Mouse (Mus musculus) small intestine, adult 2 months (tissue): ENCODE measurements around the gene Tmem182. TPM values are rescaled to one million over a fixed set of nuclear protein-coding genes. Genes with fewer than 3 reads are reported as not detected.

Experiments used
- H3K27ac ChIP-seq: fragments of 200-500 bp; 2 replicates; pipeline ENCODE4 v1.5.1; 2012; ENCODE audit warnings: low read depth, low read length, control low read depth, inconsistent platforms; ENCODE audit not compliant: insufficient read depth
- H3K27me3 ChIP-seq: fragments of 200-500 bp; 2 replicates; pipeline ENCODE4 v1.6.1; 2012; ENCODE audit warnings: mild to moderate bottlenecking, moderate library complexity, low read length, inconsistent platforms; ENCODE audit not compliant: control insufficient read depth, insufficient read depth
- H3K36me3 ChIP-seq: fragments of 200-500 bp; 2 replicates; pipeline ENCODE4 v1.6.1; 2012; ENCODE audit warnings: mild to moderate bottlenecking, low read length, control low read depth, inconsistent platforms; ENCODE audit not compliant: control insufficient read depth, insufficient read depth
- H3K4me1 ChIP-seq: fragments of 200-500 bp; 2 replicates; pipeline ENCODE4 v1.6.1; 2012; ENCODE audit warnings: low read length, inconsistent platforms, mixed read lengths; ENCODE audit not compliant: control insufficient read depth, insufficient read depth, insufficient read length
- H3K4me3 ChIP-seq: fragments of 200-500 bp; 2 replicates; pipeline ENCODE4 v1.5.1; 2012; ENCODE audit warnings: low read depth, mild to moderate bottlenecking, control low read depth, inconsistent platforms, low read length, moderate library complexity
- CTCF ChIP-seq: fragments of 200-500 bp; IDR thresholded peaks from 2 replicates; pipeline ENCODE4 v1.5.1; 2012; ENCODE audit warnings: low read depth, mild to moderate bottlenecking, control low read depth, inconsistent platforms, low read length, moderate library complexity, mixed read lengths; ENCODE audit not compliant: insufficient replicate concordance, insufficient read length; ENCODE audit errors: extremely low read depth
- POLR2A ChIP-seq: fragments of 200-500 bp; IDR thresholded peaks from 2 replicates; pipeline ENCODE4 v1.6.1; 2012; ENCODE audit warnings: low read depth, mild to moderate bottlenecking, control low read depth, inconsistent platforms, low read length, moderate library complexity
- WGBS: fragments of 180-500 bp; shearing (Covaris S2); methylation state at CpG from one replicate; pipeline ENCODE4 v1.1.7; 2018; 5-methylcytosine and 5-hydroxymethylcytosine counted together
- polyA plus RNA-seq: library from polyadenylated mRNA; depleted of rRNA; stranded (reverse); fragments of >200 nt; gene quantifications from 2 replicates; pipeline ENCODE4 v1.2.3, GENCODE M21; 2012

The Tmem182 gene
- polyA plus RNA-seq, 1 experiment = not detected

- H3K27ac ChIP-seq = no peak overlapping the region
- H3K4me1 ChIP-seq = peaks cover 4% of the 10 kb centered on the region; the same call in 1 of the 2 replicates
- 74% methylated on average over 4 of the region's 4 CpGs for WGBS
- H3K27me3 ChIP-seq = no peaks in the 10 kb centered on the region
- H3K36me3 ChIP-seq = no peaks in the 10 kb centered on the region
- TF ChIP-seq POLR2A (no peak), CTCF (no peak)
- H3K4me3 ChIP-seq = no peak overlapping the region
Measured at GRCm38 (mm10) chr1:40824517-40824916, 19.1 kb downstream of the Tmem182 start.

GRCm38 (mm10) chr1:40824936-40825335 lies 19.5 kb downstream of the Tmem182 start:
- no peaks in the 10 kb centered on the region for H3K27me3 ChIP-seq
- TF ChIP-seq POLR2A (no peak), CTCF (no peak)
- peaks cover 7% of the 10 kb centered on the region; the same call in 1 of the 2 replicates for H3K4me1 ChIP-seq
- H3K36me3 ChIP-seq = no peaks in the 10 kb centered on the region
- no peak overlapping the region for H3K4me3 ChIP-seq
- 74% methylated on average over 8 of the region's 8 CpGs for WGBS
- no peak overlapping the region for H3K27ac ChIP-seq

- peaks cover 10% of the 10 kb centered on the region; the same call in 1 of the 2 replicates for H3K4me1 ChIP-seq
- 82% methylated on average over 7 of the region's 7 CpGs for WGBS
- H3K27ac ChIP-seq = no peak overlapping the region
- TF ChIP-seq CTCF = no peak
- no peak for TF ChIP-seq POLR2A
- no peak overlapping the region for H3K4me3 ChIP-seq
- H3K36me3 ChIP-seq = no peaks in the 10 kb centered on the region
- no peaks in the 10 kb centered on the region for H3K27me3 ChIP-seq
Measured at GRCm38 (mm10) chr1:40825826-40826225, 20.4 kb downstream of the Tmem182 start.

- H3K4me1 ChIP-seq = peaks cover 10% of the 10 kb centered on the region; the same call in 1 of the 2 replicates
- H3K36me3 ChIP-seq = no peaks in the 10 kb centered on the region
- no peak for TF ChIP-seq POLR2A
- TF ChIP-seq CTCF = no peak
- WGBS = 42% methylated on average over 10 of the region's 10 CpGs
- H3K27ac ChIP-seq = no peak overlapping the region
- no peak overlapping the region for H3K4me3 ChIP-seq
- H3K27me3 ChIP-seq = no peaks in the 10 kb centered on the region
Measured at GRCm38 (mm10) chr1:40829213-40829914, 24.0 kb downstream of the Tmem182 start.

GRCm38 (mm10) chr1:40830712-40831507 lies 25.5 kb downstream of the Tmem182 start:
- 32% methylated on average over 4 of the region's 4 CpGs for WGBS
- no peaks in the 10 kb centered on the region for H3K36me3 ChIP-seq

GRCm38 (mm10) chr1:40835468-40835867 lies 30.1 kb downstream of the Tmem182 start:
- Histone ChIP-seq H3K4me3 (no peak overlapping the region), H3K27ac (no peak overlapping the region), H3K4me1 (no peaks in the 10 kb centered on the region), H3K36me3 (no peaks in the 10 kb centered on the region), H3K27me3 (no peaks in the 10 kb centered on the region)
- WGBS = 85% methylated on average over 4 of the region's 4 CpGs
- TF ChIP-seq CTCF (no peak), POLR2A (no peak)

More at GRCm38 (mm10) chr1:40830712-40831507, 25.5 kb downstream of the Tmem182 start:
- Histone ChIP-seq H3K27ac (peak overlapping the region; percentile 70; the same call in 1 of the 2 replicates), H3K4me1 (peaks cover 10% of the 10 kb centered on the region; the same call in 1 of the 2 replicates), H3K4me3 (no peak overlapping the region), H3K27me3 (no peaks in the 10 kb centered on the region)
- TF ChIP-seq CTCF = no peak
- no peak for TF ChIP-seq POLR2A

GRCm38 (mm10) chr1:40840605-40841004 lies 35.2 kb downstream of the Tmem182 start:
- Histone ChIP-seq H3K36me3 (no peaks in the 10 kb centered on the region), H3K4me3 (no peak overlapping the region), H3K27me3 (no peaks in the 10 kb centered on the region), H3K4me1 (no peaks in the 10 kb centered on the region), H3K27ac (no peak overlapping the region)
- no peak for TF ChIP-seq POLR2A
- TF ChIP-seq CTCF = no peak
- WGBS = 36% methylated on average over 8 of the region's 8 CpGs
